Mouse (Mus musculus): ENCODE measurements at regions not wholly inside any gene's neighbourhood (a gene's known extent, or its start where the extent isn't known, plus 50 kb on each side); places are given as distances from the start of the nearest gene placed in this dataset.
A peak's percentile ranks its signal among the peaks of the same experiment; 100 is the strongest.

DNA sequence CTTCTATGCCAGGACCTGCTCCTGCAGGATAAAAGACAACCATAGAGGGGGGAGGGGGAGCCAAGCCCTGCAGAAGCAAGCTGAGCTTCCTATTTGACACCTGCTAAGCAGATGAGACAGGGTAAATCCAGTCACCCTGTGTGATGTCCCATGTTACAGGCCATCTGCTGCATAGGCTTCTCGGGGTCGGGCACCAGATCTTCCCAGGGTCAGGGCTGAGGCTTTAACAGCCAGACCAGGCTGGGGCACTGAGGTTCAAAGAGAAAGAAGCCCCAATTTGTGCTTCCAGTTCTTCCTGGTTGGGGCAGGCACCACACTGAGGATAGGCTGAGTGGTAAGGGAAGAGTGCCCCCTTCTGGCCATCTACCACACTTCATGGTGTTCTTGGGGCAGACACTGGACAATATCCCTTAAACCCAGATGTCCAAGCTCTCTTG is 332.5 kb downstream of the Prdm2 start:
- TF ChIP-seq CTCF (IDR thresholded peaks at IDR 0.05), result peak; percentile 72
- intact Hi-C loops (cut with DNase I), result loop anchor here (1.0 to 5.0 kb wide), 2 partner anchors 263 to 728 kb away; no protein-coding TSS in a partner anchor
- H3K4me3 ChIP-seq, result no peak overlapping the region
- no peak overlapping the region for H3K27ac ChIP-seq
- DNase-seq, result peak; percentile 75

DNA sequence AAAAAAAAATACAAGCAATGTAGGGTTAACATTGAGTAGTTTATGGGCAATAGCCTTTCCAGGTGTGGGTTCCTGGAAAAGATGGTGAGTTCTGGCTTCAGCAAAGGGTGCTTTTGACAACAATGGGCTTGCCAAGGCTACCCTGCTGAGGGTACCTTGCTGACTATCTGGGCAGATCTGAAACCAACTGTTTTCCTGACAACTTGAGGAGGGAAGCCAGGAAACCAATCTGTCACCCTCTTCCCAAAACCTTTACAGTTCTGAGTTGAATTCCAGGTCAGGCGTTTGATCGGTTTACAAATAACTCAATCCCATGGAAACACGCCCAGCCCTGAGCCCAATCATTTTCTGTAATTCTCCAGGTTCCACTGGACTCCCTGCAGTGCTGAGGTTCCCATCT is 336.6 kb downstream of the Prdm2 start:
- DNase-seq, result no peak
- no peak for TF ChIP-seq CTCF (IDR thresholded peaks at IDR 0.05)
- Histone ChIP-seq H3K4me3 (no peak overlapping the region), H3K27ac (no peak overlapping the region)
- intact Hi-C loops (cut with DNase I), result no loop called here

DNA sequence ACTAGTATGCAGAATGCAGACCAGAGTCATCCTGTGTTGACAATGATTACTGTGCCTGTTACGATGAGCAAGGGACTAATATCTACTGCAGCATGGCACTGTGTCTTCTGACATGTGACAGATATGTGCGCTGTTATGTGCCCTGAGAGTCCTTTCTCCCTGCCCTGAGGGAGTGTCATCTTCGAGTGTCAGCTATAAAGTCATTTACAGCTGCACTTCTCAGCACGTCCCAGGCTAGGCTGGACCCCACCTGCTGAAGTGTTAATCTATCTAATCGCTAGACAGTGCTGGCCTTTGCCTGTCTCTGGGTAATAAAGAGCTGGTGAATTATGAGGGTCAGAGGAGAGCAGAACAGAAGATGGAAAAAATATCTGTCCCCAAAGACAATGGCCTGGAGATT is 337.7 kb downstream of the Prdm2 start:
- no peak overlapping the region for H3K4me3 ChIP-seq
- no peak for TF ChIP-seq CTCF (IDR thresholded peaks at IDR 0.05)
- no peak for DNase-seq
- intact Hi-C loops (cut with DNase I), result no loop called here
- H3K27ac ChIP-seq, result no peak overlapping the region

DNA sequence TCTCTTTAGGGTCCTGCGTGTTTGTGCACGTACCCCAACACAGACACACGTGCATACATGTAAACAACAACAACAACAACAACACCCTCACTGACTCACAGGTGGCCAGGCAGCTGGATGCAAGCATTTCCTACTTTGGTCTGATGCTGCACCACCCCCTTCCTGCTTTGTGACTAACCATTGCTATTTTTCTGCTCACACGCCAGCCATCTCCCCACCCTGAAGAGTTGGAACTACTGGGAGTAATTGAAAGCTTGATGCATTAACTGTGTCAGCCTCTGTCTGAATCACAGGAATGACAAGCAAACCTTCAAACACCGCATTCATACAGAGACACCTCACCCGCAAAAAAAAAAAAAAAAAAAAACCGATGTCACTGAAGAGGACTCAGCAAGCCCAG is 346.5 kb downstream of the Prdm2 start:
- no peak for DNase-seq

DNA sequence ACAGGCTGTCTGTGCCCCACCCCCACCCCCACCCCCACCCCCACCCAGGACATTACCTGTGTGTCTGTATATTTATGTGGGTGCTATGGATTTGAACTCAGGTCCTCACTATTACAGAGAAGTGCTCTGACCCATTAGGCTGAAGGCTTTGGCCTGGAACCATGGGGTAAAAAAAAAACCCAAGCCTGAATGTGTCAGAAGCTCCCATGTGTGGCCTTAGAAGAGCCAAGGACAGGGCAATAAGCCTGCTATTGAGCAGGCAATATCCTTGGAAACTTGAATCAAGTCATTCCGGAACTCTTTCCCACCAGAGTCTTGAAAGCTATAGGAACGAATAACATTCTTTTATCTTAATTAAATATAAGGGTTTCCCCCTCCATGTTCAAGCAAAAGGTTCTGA is 347.2 kb downstream of the Prdm2 start:
- H3K27ac ChIP-seq, result no peak overlapping the region
- no peak overlapping the region for H3K4me3 ChIP-seq
- TF ChIP-seq CTCF (IDR thresholded peaks at IDR 0.05), result no peak
- intact Hi-C loops (cut with DNase I), result no loop called here
- DNase-seq, result no peak

More for the DNA sequence above, 346.5 kb downstream of the Prdm2 start:
- no peak overlapping the region for H3K27ac ChIP-seq
- no peak for TF ChIP-seq CTCF (IDR thresholded peaks at IDR 0.05)
- H3K4me3 ChIP-seq, result no peak overlapping the region
- intact Hi-C loops (cut with DNase I), result no loop called here

DNA sequence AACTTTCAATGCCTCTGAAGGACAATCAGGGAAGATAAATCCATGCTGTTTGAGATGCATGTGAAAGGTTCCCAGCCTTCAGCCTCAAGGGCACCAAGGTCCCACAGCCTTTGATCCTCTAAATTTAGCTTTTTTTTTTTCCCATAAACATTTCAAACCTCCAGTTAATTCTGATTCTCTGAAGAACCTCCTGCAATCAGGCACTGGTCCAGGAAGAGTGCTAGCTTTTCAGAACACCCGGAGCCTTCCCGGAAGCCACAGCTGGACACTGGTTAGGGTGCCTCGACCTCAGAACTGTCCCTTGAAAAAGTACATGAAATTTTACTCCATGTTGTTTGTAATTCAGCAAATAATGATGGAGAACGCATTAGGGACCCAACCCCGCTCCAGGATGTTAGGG is 348.9 kb downstream of the Prdm2 start:
- TF ChIP-seq CTCF (IDR thresholded peaks at IDR 0.05), result no peak
- Histone ChIP-seq H3K27ac (no peak overlapping the region), H3K4me3 (no peak overlapping the region)
- peak; percentile 24 for DNase-seq
- intact Hi-C loops (cut with DNase I), result no loop called here

DNA sequence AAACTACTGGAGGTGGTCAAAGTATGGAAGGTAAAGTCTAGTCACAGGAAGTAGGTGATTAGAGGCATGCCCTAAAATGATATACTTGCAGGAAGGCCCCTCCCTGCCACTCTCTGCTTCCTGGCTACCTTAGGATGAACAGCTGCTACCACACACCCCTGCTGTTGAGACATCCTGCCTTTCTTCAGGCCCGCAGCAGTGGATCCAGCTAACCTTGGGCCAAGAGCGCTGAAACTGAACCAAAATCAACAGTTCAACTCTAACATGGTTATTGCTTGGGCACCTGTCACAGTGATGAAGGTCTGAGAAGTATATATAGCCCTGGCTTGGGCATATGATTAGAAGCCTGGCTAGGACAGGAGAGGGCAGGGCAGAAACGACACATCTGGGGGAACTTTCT is 352.4 kb downstream of the Prdm2 start:
- TF ChIP-seq CTCF (IDR thresholded peaks at IDR 0.05), result no peak
- intact Hi-C loops (cut with DNase I), result no loop called here
- no peak overlapping the region for H3K27ac ChIP-seq
- DNase-seq, result no peak
- H3K4me3 ChIP-seq, result no peak overlapping the region

DNA sequence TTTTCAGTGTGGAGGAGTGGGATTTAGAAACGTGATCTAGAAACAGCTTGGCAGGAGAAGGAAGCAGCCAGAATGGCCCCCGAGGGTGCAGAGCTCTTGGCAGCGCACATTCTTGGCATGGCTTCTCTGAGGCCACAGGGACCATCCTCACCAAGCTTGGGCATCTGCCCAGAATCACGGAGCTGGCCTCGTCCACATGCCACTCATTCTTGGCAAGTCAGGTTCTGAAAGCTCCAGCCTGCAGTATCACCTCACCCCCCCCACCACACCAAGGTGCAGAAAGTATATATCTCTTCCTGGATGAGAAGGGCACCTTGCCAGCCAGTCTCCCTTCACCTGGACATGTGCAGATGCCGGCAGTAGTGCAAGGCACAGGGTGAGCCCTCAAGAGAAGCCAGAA is 356.2 kb downstream of the Prdm2 start:
- intact Hi-C loops (cut with DNase I), result no loop called here
- TF ChIP-seq CTCF (IDR thresholded peaks at IDR 0.05), result no peak
- no peak overlapping the region for H3K27ac ChIP-seq
- DNase-seq, result peak; percentile 35
- H3K4me3 ChIP-seq, result no peak overlapping the region

DNA sequence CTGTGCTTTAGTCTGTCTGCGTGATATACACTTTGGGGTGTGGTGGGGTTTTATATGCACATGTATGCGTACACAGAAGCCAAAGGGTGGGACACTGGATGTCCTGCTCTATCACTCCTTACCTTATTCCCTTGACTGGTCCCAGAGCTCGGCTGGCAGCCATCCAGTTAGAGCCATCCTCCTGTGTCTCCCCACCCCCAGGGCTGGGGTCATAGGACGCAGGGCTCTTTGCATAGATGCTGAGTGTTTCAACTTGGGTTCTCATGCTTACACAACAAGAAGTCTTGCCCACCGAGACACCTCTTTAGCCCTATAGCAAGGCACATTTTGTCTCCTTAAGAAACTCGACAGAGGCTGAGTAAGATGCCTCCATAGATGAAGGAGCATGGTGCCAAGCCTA is 357.2 kb downstream of the Prdm2 start:
- Histone ChIP-seq H3K4me3 (no peak overlapping the region), H3K27ac (no peak overlapping the region)
- intact Hi-C loops (cut with DNase I), result no loop called here
- no peak for TF ChIP-seq CTCF (IDR thresholded peaks at IDR 0.05)
- DNase-seq, result no peak

DNA sequence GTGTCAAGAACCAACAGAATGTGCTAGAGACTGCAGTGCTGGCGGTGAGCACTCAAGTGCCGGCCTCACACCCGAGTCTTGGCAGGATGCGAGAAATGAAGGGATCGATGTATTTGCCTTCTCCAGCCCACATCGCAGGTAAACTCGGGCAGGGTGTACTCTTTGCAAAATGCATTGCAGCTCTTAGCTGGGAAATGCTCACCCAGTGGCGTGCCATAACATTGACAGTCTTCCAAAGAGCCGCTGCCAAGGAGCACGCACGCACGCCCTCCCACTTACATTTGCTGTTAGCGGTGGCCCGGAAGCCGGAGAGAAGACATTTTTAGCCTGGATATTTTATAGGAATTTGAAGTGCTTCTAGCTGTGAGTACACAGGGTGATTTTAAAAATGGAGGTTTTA is 358.9 kb downstream of the Prdm2 start:
- intact Hi-C loops (cut with DNase I), result no loop called here
- no peak overlapping the region for H3K4me3 ChIP-seq

DNA sequence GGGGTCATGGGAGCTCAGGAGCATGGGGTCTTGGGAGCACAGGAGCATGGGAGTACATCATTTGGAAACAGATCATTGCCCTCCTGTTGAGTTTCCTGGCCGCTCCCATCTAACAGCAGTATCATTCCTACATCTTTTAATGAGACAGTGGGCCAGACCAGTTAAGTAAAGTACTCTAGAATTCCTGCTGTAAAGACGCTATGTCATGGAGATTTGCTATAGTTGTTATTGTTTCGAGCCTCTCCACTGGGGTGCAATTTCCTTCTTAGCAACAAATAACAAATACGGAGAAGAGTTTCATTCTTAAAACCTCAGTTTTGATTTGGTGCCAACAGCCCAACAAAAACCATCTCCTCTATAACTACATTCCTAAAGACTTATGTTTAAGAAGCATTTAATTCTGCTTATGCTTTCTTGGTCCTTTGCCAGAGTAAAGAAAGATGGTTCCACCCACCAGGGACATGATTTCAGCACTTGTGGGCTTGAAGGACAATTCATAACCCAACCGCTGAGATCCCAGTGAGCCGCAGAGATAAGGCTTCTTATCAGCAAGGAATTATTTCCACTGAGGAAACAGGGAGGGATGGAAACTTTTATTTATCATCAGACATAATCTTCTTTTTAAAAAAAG is 367.6 kb downstream of the Prdm2 start:
- no peak for TF ChIP-seq CTCF (IDR thresholded peaks at IDR 0.05)
- no peak for DNase-seq
- intact Hi-C loops (cut with DNase I), result no loop called here
- no peak overlapping the region for H3K27ac ChIP-seq
- H3K4me3 ChIP-seq, result no peak overlapping the region

More for the DNA sequence above, 358.9 kb downstream of the Prdm2 start:
- no peak for DNase-seq
- H3K27ac ChIP-seq, result no peak overlapping the region
- no peak for TF ChIP-seq CTCF (IDR thresholded peaks at IDR 0.05)

DNA sequence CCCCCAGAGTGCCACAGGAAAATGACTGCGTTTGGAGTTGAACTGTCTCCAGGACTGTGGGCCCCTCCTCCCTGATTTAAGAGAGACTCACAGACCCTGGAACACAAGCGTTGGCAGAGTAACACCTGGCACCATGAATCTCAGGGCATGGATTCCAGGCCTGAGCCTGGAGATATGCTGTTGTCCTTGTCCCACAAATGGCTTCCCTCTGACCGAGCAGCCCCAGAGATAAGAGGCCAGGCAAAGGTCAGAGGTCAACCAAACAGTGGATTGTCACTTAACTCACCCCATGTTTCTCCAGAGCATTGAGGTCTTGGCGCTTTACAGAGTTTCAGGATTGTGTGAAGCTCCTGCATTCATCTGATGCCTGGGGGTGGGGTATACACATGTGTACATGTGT is 373.3 kb downstream of the Prdm2 start:
- no peak overlapping the region for H3K4me3 ChIP-seq
- no peak for TF ChIP-seq CTCF (IDR thresholded peaks at IDR 0.05)
- intact Hi-C loops (cut with DNase I), result no loop called here
- no peak overlapping the region for H3K27ac ChIP-seq
- no peak for DNase-seq

DNA sequence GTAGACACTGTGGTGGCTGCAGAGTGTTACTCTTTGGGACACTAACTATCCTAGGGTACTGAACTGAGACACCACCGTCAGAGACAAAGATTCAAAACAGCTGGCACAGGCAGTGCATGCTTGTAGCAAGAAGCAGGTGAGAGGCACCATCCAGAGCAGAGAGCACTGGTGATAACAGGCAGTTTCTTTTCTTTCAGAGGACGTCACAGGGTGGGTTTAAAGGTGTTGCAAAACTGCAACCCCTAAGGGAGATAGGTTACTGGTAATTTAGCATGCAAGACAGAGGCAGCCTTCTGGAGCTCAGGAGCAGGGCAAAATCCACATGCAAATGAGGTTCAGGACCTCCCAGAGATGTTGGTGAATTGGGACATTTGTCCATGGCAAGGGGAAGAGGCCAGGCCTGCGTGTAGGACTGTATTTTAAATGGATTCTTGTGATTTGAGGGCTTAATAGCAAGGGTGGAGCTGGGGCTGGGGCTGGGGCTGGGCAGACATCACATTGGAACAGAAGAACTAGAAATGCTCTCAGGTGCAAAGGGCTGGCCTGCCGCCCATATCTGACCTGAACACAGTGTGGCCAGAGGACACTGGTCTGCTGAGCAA is 374.3 kb downstream of the Prdm2 start:
- H3K4me3 ChIP-seq, result no peak overlapping the region
- no peak for TF ChIP-seq CTCF (IDR thresholded peaks at IDR 0.05)
- H3K27ac ChIP-seq, result no peak overlapping the region
- intact Hi-C loops (cut with DNase I), result no loop called here
- DNase-seq, result no peak

DNA sequence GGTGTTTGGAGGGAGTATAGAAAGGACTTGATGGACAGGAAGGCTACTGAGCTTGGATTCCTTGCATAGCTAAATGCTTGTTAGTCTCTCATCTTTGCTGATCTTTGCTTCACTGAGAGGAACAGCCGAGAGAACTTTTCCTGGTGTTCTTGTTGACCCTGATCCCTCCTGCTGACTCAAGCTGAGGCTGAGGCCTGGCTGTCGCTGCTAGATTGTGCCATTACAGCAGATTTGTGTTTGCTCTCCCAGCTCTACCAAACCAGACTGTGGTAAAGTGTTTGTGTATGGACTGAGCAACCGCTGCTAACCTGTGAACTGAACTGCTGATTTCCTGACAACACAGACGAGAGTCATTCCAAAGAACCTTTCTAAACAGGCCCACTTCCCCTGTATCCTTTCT is 375.2 kb downstream of the Prdm2 start:
- DNase-seq, result no peak
- TF ChIP-seq CTCF (IDR thresholded peaks at IDR 0.05), result no peak
- no peak overlapping the region for H3K27ac ChIP-seq
- no peak overlapping the region for H3K4me3 ChIP-seq
- intact Hi-C loops (cut with DNase I), result no loop called here

Measured in gastrocnemius, adult 2 months (tissue).